Mouse (Mus musculus) right cerebral cortex, adult 18-20 months (tissue): ENCODE results near the gene Leng8.

Experiments
- DNase-seq: peaks from one replicate; pipeline ENCODE4 v3.0.0; 2022; ENCODE audit warnings: mixed read lengths

Gene Leng8

DNA sequence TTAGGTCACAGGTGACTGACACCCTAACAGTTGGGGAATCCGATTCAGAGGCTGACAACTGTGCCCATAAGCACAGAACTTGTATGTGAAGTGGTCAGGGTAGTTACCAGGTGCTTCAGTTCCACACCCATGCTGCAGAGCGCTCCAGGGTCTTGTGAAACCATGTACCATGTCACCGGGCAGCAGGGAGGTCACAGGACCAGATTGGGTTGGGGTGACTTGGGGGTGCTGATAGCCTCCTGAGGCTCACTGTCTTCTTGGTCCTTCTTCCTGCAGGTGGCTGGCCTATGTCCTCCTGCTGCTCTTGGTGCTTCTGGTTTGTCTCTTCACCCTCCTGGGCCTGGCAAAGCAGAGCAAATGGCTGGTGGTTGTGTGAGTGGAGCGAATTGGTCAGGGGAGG is 8.9 kb upstream of the Leng8 start:
- DNase-seq = no peak

DNA sequence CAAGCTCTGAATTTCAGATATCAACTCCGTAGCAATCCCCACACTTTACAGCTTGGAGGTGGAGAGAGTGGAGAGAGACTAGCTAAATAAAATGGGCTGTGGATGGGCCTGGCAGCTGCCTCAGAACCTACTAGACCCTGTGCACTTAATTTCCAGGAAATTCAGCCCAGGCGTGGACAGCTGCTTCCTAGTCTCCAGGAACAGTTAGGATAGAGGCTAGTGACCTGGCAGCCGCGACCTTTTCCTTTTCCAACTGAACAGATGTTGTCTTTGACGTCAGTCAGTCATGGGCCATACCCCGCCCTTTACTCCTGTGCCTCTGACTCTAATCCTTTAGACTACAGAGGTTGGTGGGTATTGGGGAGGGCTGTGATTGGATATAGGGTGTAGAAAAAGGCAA is 8.0 kb upstream of the Leng8 start:
- DNase-seq = no peak

DNA sequence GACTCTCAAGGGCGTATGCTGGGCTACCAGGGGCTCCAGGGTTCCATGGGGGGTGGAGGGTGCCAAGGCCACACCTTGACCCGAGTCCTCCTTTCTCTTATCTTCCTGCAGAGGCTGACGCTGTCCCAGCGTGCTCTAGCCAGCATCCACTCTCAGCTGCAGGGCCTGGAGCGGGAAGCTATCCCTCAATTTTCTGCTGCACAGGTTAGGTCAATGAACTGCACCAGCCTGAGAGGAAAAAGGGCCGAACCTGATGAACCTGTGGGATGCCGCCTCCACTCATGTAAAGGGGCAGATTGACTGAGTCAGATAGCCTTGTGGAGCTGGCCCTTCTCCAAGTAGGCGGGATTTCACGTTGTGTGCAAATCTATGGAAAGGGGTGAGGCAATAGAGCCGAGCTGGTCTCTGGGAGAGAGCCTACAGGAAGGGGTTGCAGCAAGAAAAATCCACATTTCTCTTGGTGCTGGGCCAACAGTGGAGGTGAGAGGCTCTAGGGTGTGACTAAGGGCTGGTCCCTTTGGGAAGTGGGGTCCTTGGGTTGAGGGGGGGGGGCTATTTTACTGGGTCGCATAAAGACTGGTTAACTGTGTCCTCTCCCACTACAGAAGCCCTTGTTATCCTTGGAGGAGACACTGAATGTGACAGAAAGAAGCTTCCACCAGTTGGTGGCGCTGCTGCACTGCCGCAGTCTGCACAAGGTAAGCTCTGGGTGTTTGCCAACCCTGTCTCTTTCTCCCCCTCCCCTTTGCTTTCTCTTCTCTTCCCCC is 6.0 kb upstream of the Leng8 start:
- peak; percentile 84 for DNase-seq

DNA sequence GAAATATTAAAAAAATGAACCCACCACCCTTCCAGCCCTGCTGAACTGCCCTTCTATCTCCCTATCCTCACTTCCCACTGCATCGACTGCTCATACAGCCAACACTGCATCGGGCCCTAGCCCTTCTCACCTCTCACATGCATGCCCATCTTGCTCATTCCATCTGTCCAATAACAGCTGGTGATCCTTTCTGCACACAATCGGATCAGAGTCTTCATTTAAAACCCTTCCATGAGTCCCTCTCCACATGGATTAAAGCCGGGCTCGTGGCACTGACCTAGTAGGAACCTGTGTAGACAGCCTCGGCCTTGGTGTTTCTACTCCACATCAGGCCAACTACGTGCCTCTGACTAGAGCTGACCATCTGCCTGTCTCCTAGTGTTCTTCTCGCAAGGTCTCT is 4.9 kb upstream of the Leng8 start:
- DNase-seq = no peak

DNA sequence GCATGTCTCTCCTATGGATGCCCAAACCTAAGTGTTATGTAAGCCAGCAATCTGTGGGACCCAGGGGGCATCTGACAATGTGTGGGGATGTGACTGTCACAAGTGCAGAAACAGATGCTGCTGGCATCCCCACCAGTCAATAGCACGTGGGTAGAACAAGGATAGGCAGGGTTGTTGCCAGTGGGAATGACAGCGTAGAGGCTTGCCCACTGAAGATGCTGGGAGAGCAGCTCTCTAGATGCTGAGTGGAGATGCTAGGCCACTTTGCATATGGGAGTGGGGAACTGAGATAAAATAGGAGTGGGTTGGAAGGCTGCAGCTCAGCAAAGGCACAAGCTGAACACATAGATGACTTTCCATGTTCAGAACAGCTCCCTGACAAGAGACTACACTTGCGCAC is 4.3 kb upstream of the Leng8 start:
- peak; percentile 80 for DNase-seq

DNA sequence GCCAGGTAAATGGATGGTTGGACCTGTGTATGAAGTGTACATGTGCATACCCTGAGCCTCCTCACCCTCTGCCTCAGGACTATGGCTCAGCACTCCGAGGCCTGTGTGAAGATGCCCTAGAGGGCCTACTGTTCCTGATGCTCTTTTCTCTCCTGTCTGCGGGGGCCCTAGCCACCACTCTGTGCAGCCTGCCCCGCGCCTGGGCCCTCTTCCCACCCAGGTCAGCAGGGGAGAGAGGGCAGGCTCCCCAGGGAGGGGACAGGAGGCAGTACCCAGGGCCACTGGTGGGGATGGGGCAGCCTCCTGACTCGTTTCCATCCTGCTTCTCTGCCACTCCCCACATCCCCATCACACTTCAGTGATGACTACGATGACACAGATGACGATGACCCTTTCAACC is 3.8 kb upstream of the Leng8 start:
- DNase-seq = no peak

DNA sequence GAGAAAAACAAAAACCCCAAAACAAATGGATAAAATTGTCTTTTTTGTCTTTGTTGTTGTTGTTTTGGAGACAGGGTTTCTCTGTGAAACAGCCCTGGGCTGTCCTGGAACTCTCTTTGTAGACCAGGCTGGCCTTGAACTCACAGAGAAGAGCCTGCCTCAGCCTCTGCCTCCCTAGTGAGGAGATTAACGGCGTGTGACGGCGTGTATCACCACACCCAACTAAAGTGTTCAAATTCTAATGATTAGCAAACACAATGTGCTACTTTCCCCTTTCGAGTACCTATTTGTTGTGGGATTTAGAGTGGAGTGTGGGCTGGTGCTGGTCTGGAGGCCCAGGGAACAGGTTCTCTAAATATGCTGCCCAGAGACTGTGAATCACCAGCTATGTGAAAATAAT is 1.9 kb upstream of the Leng8 start:
- no peak for DNase-seq

DNA sequence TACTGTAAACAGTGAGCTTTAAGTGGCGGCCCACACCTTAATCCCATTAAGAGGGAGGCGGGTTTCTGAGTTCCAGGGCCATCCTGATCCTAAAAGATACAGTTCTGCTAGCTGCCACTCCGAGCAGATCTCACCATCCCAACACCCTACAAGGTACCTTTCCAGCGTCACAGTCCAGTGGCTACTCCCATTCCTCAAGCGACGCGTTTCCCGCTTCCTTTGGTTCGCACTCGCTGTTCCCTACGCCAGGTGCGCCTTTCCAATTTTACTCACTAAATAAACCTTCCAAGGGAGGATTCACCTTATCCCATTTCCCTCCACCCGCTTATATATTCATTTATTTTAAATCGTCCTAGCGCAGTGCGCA is 452 bp upstream of the Leng8 start:
- no peak for DNase-seq

DNA sequence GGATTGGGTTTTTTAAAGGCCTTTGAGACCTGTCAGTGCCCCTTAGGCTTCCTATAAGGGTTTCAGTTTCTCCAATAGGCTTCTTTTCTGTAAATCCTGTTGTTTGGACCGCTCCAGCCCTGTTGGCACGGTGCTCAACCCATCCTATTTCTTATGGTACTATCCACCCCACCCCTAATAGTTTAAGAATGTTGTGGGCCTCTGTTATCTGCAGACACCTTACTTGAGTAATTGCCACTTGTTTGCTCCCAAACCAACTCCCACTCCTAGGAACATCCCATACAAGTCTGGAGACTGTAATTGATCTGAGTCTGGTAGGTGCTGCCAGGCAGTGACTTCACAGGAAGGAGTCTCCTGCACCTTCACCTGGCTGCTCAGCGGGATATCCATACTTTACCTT is 907 bp downstream of the Leng8 start:
- DNase-seq = no peak

DNA sequence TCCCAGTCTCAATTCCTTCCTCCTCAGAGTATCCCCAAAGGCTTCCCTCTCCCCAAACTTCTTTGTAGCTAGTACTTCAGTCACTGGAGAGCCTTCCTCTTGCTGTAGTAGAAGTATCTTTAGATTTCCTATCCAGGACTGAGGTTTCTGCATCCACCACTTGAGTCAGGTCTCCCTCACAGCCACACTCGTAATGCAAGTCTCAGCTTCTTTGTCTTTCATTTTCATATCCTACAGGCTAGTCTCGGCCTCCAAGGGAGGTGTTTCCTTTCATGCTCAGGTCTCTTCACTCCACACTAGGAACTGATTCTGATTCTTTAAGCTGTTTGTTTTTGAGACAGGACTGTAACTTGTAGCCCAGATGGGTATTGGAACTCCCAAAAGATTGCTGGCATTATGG is 1.3 kb downstream of the Leng8 start:
- DNase-seq = no peak

DNA sequence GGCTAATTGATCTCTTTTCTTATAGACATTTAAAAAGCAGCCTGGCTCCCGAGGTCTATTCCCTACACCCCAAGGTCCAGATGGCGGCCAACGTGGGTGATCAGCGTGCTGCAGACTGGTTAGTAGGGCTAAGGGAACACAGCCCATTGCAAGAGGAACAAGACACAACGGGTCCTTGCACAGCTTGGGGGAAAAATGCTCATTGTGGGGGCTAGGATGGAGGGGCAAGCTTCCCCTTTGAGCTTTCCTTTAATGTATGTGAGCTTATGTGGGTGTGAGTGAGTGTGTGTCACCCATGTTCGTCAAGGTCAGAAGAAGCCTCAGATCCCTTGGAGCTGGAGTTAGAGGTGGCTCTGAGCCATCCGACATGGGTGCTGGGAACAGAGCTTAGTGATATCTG is 1.8 kb downstream of the Leng8 start:
- no peak for DNase-seq

DNA sequence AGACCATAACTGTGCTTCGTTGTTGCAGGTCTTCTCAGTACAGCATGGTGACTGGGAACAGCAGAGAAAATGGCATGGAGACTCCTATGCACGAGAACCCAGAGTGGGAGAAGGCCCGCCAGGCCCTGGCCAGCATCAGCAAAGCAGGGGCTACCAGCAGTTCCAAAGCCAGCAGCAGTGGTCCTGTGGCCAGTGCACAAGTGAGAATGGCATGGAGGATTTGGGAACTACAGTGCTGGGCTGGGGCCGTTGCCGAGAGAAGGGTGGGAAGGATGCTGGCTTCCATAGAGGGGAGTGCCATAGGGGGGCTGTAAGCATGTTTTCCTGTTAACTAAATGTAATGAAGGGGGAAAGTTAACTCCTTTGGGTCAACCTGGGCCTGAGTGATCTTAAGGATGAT is 2.6 kb downstream of the Leng8 start:
- no peak for DNase-seq

DNA sequence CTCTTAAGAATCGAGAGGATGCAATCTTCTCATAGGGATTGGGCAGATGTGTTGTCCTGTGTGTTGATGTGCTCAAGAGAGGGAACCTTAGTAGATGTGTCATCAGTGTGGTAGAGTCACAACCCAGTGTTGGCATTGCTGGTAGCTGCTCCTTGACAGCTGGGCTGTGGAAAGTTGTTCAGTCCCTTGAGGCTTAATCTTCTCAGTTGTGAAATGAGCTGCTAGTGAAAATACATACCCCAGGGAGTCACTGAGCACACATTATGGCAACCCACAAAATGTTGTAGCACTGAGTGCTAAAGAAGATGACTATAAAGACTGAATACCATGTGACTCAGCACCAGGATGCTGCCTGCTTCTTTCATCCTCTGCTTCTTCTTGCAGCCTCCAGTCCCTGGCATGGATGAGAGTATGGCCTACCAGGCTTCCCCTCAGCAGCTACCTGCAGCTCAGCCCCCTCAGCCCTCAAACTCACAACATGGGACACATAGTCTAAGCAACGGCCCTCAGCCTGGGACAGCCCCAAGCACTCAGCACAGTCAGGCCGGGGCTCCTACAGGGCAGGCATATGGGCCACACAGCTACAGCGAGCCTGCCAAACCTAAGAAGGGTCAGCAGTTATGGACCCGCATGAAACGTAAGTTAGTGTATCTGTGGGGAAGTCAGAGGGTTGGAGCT is 4.9 kb downstream of the Leng8 start:
- DNase-seq = no peak

DNA sequence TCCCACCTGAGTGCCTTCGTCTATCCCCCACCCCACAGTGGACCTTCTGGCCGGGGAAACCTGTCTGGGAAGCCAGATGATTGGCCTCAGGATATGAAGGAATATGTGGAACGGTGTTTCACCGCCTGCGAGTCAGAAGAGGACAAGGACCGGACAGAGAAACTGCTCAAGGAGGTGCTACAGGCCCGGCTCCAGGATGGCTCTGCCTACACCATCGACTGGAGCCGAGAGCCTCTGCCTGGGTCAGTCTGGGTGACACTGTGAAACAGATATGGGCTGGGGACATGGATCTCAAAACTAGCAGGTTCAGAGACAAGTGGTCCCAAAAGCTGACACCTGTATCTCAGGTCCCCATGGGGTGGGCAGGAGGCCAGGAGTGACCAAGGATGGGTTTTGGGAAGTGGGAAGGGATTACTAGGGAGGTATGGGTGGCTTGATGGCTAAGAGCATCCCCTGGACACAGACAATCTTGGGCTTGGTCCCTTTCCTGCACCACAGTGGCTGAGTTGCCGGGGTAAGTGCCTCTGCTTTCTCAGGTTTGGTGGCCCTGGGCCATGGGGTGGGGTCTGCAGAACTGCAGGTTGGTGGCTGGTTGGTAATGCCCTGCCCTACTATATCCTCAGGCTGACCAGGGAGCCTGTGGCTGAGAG is 6.1 kb downstream of the Leng8 start:
- DNase-seq = no peak

DNA sequence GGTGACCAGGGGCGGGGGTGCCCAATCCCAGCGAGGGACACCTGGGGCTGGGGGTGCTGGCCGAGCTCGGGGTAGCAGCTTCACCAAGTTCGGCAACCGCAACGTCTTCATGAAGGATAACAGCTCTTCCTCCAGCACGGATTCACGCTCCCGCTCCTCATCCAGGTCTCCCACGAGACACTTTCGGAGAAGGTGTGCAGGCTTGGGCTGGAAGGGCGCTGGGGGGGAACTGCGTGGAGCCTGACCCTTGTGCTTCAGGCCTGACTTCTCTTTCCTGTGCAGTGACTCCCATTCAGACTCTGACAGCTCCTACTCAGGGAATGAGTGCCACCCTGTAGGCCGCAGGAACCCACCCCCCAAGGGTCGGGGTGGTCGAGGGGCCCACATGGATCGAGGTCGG is 6.7 kb downstream of the Leng8 start:
- no peak for DNase-seq

DNA sequence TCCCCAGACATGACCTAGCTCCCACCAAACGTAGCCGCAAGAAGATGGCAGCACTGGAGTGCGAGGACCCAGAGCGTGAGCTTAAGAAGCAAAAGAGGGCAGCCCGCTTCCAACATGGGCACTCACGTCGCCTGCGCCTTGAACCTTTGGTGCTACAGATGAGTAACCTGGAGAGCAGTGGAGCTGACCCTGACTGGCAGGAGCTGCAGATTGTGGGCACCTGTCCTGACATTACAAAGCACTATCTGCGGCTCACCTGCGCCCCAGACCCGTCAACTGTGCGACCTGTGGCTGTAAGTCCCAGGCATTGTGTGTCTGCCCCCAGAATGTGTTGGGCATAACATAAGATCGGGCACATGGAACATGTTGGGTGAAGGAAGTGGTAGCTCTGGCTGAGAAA is 7.2 kb downstream of the Leng8 start:
- no peak for DNase-seq

DNA sequence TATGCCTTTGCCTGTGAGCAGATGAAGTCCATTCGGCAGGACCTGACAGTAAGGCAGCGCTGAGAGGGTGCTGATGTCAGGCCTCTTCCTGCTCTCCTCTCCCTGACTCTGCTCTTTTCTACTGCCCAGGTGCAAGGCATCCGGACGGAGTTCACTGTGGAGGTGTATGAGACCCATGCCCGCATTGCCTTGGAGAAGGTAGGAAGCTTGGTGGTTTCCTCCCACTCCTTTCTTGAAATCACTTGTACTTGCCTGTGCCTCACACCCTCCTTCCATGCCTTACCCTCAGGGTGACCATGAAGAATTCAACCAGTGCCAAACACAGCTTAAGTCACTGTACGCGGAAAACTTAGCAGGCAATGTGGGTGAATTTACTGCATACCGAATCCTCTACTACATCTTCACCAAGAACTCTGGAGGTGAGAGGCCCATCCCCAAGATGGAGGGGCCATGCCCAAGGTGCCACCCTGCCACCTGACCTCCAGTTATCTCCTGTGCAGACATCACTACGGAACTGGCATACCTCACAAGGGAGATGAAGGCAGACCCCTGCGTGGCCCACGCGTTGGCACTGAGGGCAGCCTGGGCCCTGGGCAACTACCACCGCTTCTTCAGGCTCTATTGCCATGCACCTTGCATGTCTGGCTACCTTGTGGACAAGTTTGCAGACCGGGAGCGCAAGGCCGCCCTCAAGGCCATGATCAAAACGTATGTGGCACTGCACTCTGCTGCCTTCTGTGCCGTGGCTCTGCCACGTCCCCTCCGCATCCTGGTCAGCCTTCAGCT is 8.1 kb downstream of the Leng8 start:
- no peak for DNase-seq

DNA sequence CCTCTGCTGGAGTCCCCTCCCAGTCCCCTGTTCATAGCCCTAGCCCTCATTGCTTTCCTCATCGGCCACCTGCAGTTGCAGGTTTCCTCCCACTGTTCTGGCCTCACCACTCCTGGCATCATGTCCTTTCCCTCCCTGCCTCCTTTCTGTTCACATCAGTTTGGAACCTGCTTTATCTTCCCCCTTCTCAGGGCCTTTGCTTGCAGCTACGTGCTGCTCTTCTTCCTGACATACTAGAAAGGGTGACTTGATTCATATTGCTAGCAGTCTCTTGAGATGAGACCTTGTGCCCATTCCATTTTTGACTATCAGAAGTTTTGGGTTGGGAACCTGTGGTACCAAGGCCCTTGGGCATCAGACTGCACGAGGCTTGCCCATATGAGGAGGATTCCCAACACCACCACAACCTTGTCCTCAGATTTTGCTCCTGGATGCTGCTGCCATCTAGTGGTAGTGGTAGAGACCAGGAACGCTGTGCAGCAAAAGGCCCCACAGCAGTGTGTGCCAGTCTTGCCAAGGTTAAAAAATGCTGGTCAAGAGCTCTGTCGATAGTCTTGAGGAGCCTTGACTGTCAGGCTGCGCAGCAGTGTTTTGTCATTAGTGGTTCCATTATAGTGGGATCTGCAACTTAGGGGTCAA is 8.8 kb downstream of the Leng8 start:
- DNase-seq = no peak

DNA sequence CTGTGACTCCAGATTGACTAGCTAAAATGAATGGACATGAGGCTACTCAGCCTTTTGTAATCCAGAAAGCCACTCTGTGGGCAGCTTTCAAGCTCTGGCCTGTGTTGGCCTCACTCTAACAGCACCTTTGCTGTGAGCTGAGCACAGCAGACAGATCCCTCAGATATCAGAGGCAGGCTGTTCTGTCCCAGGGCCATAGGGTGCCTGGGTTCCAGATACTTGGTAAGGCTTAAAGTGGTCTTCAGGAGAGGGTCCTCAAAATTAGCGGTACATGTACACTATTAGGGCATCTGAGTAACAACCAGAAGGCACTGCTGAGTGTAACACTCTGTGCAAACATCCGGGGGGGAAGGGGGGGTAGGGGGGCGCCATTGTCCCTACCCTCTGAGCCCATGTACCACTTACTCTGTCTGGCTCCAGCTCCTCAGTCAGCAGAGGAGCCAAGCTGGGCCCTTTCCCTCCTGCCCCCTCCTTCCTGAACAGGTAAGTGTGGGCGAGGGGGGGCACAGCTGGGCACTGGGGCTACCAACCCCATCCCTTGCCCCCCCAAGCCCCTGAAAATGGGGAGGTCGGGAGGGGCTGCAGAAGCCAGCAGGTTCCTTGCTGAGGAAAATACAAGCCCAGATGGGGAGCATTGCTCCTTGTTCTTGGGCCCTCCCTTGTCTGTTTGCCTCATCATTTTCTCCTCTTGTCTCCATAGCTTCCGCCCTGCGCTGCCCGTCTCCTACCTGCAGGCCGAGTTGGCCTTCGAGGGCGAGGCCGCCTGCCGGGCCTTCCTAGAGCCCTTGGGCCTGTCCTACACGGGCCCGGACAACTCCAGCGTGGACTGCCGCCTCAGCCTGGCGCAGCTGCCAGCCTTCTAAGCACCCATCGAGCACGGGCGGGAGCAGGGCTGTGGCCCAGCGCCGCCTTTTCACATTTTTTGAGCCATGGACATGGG is 9.7 kb downstream of the Leng8 start:
- no peak for DNase-seq

DNA sequence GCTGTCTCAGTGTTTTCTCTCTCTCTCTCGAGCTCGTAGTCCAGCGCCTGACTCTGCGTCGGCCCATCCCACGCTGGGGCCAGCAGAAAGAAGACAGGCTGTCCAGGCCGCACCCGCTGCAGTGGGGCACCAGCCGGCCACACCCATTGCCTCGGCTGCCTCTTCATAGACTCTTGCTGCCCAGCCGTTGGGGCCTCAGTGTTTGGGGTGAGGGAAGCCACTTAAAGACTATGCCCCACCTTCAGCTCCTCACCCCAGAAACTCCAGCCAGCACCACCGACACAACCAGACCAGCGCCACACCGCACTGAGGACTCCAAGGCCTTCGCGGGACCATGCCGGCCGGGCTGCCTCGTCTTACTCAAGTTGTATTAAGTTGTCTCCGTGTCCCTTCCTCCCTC is 10.5 kb downstream of the Leng8 start:
- no peak for DNase-seq

DNA sequence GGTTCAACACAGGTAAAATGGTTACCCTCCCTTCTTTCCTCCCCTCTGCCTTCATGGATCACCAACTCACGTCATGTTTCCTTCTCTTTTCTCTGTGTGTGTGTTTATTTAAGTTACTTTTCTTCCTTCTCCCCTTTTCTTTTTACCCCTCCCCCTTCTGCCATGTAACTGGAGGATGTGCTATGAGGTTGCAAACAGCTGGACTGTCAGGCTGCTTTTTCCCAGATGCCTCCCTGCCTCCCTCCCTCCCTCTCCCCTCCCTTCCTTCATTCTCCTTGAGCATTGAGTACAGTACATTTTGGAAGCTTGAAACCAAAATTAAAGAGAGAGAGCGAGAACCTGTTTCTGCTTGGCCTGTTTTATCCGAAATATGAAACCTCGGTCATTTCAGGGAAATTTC is 11.0 kb downstream of the Leng8 start:
- no peak for DNase-seq
